Mouse (Mus musculus): ENCODE results near the gene Gm13276. TPM values are rescaled to one million over a fixed set of nuclear protein-coding genes. Genes with fewer than 3 reads are reported as not detected.
"Not testable (repeated sequence)": the region's sequence is repeated elsewhere in the genome, so short reads cannot be mapped to it uniquely, and the experiment has no call there.

The Gm13276 gene
- polyA plus RNA-seq, 1 experiment from 2014 or later = not detected

DNA sequence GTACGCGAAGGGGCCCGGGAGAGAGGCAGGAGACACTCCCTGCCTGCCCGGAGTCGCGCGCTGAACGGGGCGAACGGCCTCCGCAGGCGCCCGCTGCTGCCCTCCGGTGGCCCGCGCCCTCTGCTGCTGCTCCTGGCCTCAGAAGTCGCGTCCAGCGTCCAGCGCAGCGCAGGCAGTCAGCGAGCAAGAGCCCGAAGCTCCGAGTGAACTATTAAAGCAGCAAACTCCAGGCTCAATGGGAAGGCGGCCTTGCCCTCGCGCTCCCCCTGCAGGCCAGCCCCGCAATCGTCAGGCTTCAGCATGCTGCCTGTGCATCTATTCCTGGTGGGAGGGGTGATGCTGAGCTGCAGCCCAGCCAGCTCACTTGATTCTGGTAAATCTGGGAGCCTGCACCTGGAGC, 6.0 kb upstream of the Gm13276 start, which contains the start of gene Gm13272:
Gene Gm13272, plus strand, starts transcription at position 301 of the 400 bp plus-strand sequence.
- H3K9ac ChIP-seq (ENCODE audit: low read depth, low read length); H3K27ac ChIP-seq (ENCODE audit: low read depth, low read length); H3K4me2 ChIP-seq (replicated peaks; ENCODE audit: low read depth, low read length); H3K36me3 ChIP-seq (ENCODE audit: control insufficient read depth, insufficient read depth, low read length); H3K9me3 ChIP-seq (ENCODE audit: control insufficient read depth, low read length); ATAC-seq (ENCODE audit: low FRiP score, low TSS enrichment); H3K4me1 ChIP-seq (ENCODE audit: control insufficient read depth, insufficient read depth, low read length); H3K27me3 ChIP-seq (ENCODE audit: control insufficient read depth, insufficient read depth, low read length); H3K4me3 ChIP-seq (ENCODE audit: low read length): not testable (repeated sequence)
- WGBS = no CpG with 5 or more reads among the region's 29 CpGs

DNA sequence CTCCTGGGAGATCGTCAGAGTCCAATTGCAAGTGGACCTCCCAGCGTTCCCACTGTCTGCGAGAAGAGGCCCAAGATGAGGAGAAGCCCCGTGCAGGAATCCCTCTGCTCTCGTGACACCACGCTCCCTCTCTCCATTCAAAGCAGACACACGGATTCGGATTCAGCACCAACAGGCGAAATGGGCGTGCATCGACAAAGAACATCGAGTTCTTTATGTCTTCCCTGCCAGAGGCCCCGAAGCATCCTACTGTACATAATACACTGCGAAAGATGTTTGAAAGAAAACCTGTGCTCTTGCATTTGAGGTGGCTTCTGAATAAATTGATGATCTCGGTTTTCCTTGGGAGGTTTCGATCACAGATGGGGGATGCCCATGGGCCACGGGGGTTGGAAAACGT, 5.2 kb upstream of the Gm13276 start:
- not testable (repeated sequence) for H3K9ac ChIP-seq (ENCODE audit: low read depth, low read length); ATAC-seq (ENCODE audit: low FRiP score, low TSS enrichment); H3K36me3 ChIP-seq (ENCODE audit: control insufficient read depth, insufficient read depth, low read length); H3K4me1 ChIP-seq (ENCODE audit: control insufficient read depth, insufficient read depth, low read length); H3K27me3 ChIP-seq (ENCODE audit: control insufficient read depth, insufficient read depth, low read length); H3K27ac ChIP-seq (ENCODE audit: low read depth, low read length); H3K4me2 ChIP-seq (replicated peaks; ENCODE audit: low read depth, low read length); H3K9me3 ChIP-seq (ENCODE audit: control insufficient read depth, low read length); H3K4me3 ChIP-seq (ENCODE audit: low read length)
- 44% methylated on average over 10 of the region's 18 CpGs for WGBS

- ATAC-seq (ENCODE audit: low FRiP score, low TSS enrichment); H3K4me2 ChIP-seq (replicated peaks; ENCODE audit: low read depth, low read length); H3K4me1 ChIP-seq (ENCODE audit: control insufficient read depth, insufficient read depth, low read length); H3K27me3 ChIP-seq (ENCODE audit: control insufficient read depth, insufficient read depth, low read length); H3K9me3 ChIP-seq (ENCODE audit: control insufficient read depth, low read length); H3K9ac ChIP-seq (ENCODE audit: low read depth, low read length); H3K36me3 ChIP-seq (ENCODE audit: control insufficient read depth, insufficient read depth, low read length); H3K4me3 ChIP-seq (ENCODE audit: low read length); H3K27ac ChIP-seq (ENCODE audit: low read depth, low read length): not testable (repeated sequence)
- 4% methylated on average over 2 of the region's 7 CpGs for WGBS
Observed at GRCm38 (mm10) chr4:88781831-88782230, 3.7 kb upstream of the Gm13276 start, which contains the start of gene Ifnz. TSS of gene Ifnz (plus strand) at chr4:88782131.

GRCm38 (mm10) chr4:88782335-88782734, 3.2 kb upstream of the Gm13276 start:
- H3K36me3 ChIP-seq (ENCODE audit: control insufficient read depth, insufficient read depth, low read length); H3K4me3 ChIP-seq (ENCODE audit: low read length): not testable (repeated sequence)
- WGBS = 0% methylated on average over 4 of the region's 31 CpGs

DNA sequence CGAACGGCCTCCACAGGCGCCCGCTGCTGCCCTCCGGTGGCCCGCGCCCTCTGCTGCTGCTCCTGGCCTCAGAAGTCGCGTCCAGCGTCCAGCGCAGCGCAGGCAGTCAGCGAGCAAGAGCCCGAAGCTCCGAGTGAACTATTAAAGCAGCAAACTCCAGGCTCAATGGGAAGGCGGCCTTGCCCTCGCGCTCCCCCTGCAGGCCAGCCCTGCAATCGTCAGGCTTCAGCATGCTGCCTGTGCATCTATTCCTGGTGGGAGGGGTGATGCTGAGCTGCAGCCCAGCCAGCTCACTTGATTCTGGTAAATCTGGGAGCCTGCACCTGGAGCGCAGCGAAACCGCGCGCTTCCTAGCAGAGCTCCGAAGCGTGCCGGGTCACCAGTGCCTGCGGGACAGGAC, 2.9 kb downstream of the Gm13276 start, which contains the start of gene Gm13277:
Gene Gm13277, plus strand, starts transcription at position 231 of the 400 bp plus-strand sequence.
- H3K4me3 ChIP-seq (ENCODE audit: low read length); H3K36me3 ChIP-seq (ENCODE audit: control insufficient read depth, insufficient read depth, low read length); H3K9ac ChIP-seq (ENCODE audit: low read depth, low read length); H3K4me2 ChIP-seq (replicated peaks; ENCODE audit: low read depth, low read length); H3K9me3 ChIP-seq (ENCODE audit: control insufficient read depth, low read length); H3K4me1 ChIP-seq (ENCODE audit: control insufficient read depth, insufficient read depth, low read length); H3K27ac ChIP-seq (ENCODE audit: low read depth, low read length); ATAC-seq (ENCODE audit: low FRiP score, low TSS enrichment); H3K27me3 ChIP-seq (ENCODE audit: control insufficient read depth, insufficient read depth, low read length): not testable (repeated sequence)
- WGBS = 0% methylated on average over 1 of the region's 28 CpGs

More at GRCm38 (mm10) chr4:88782335-88782734, 3.2 kb upstream of the Gm13276 start:
- H3K9ac ChIP-seq (ENCODE audit: low read depth, low read length); H3K4me1 ChIP-seq (ENCODE audit: control insufficient read depth, insufficient read depth, low read length); H3K4me2 ChIP-seq (replicated peaks; ENCODE audit: low read depth, low read length); H3K9me3 ChIP-seq (ENCODE audit: control insufficient read depth, low read length); ATAC-seq (ENCODE audit: low FRiP score, low TSS enrichment); H3K27ac ChIP-seq (ENCODE audit: low read depth, low read length); H3K27me3 ChIP-seq (ENCODE audit: control insufficient read depth, insufficient read depth, low read length): not testable (repeated sequence)

- not testable (repeated sequence) for H3K27ac ChIP-seq (ENCODE audit: low read depth, low read length); H3K9me3 ChIP-seq (ENCODE audit: control insufficient read depth, low read length); H3K36me3 ChIP-seq (ENCODE audit: control insufficient read depth, insufficient read depth, low read length); H3K4me3 ChIP-seq (ENCODE audit: low read length); H3K4me1 ChIP-seq (ENCODE audit: control insufficient read depth, insufficient read depth, low read length); ATAC-seq (ENCODE audit: low FRiP score, low TSS enrichment); H3K4me2 ChIP-seq (replicated peaks; ENCODE audit: low read depth, low read length); H3K27me3 ChIP-seq (ENCODE audit: control insufficient read depth, insufficient read depth, low read length); H3K9ac ChIP-seq (ENCODE audit: low read depth, low read length)
- WGBS = no CpG with 5 or more reads among the region's 28 CpGs
Observed at GRCm38 (mm10) chr4:88791250-88791649, 5.7 kb downstream of the Gm13276 start, which contains the start of gene Gm13278. TSS of gene Gm13278 (plus strand) at chr4:88791550.

- not testable (repeated sequence) for ATAC-seq (ENCODE audit: low FRiP score, low TSS enrichment); H3K36me3 ChIP-seq (ENCODE audit: control insufficient read depth, insufficient read depth, low read length); H3K4me1 ChIP-seq (ENCODE audit: control insufficient read depth, insufficient read depth, low read length)
Observed at GRCm38 (mm10) chr4:88793936-88794675, 8.6 kb downstream of the Gm13276 start, which contains the start of gene Gm13275. TSS of gene Gm13275 (plus strand) at chr4:88794487.

GRCm38 (mm10) chr4:88797097-88797496, 11.6 kb downstream of the Gm13276 start, which contains the start of gene Gm13279:
TSS of gene Gm13279 (plus strand) at chr4:88797397.
- not testable (repeated sequence) for H3K9me3 ChIP-seq (ENCODE audit: control insufficient read depth, low read length); H3K27me3 ChIP-seq (ENCODE audit: control insufficient read depth, insufficient read depth, low read length); H3K4me3 ChIP-seq (ENCODE audit: low read length); H3K4me2 ChIP-seq (replicated peaks; ENCODE audit: low read depth, low read length); H3K27ac ChIP-seq (ENCODE audit: low read depth, low read length); ATAC-seq (ENCODE audit: low FRiP score, low TSS enrichment); H3K4me1 ChIP-seq (ENCODE audit: control insufficient read depth, insufficient read depth, low read length); H3K9ac ChIP-seq (ENCODE audit: low read depth, low read length); H3K36me3 ChIP-seq (ENCODE audit: control insufficient read depth, insufficient read depth, low read length)
- WGBS = no CpG with 5 or more reads among the region's 28 CpGs

More at GRCm38 (mm10) chr4:88793936-88794675, 8.6 kb downstream of the Gm13276 start, which contains the start of gene Gm13275:
- WGBS = 0% methylated on average over 7 of the region's 52 CpGs
- H3K27me3 ChIP-seq (ENCODE audit: control insufficient read depth, insufficient read depth, low read length); H3K9ac ChIP-seq (ENCODE audit: low read depth, low read length); H3K27ac ChIP-seq (ENCODE audit: low read depth, low read length); H3K4me2 ChIP-seq (replicated peaks; ENCODE audit: low read depth, low read length); H3K4me3 ChIP-seq (ENCODE audit: low read length); H3K9me3 ChIP-seq (ENCODE audit: control insufficient read depth, low read length): not testable (repeated sequence)

DNA sequence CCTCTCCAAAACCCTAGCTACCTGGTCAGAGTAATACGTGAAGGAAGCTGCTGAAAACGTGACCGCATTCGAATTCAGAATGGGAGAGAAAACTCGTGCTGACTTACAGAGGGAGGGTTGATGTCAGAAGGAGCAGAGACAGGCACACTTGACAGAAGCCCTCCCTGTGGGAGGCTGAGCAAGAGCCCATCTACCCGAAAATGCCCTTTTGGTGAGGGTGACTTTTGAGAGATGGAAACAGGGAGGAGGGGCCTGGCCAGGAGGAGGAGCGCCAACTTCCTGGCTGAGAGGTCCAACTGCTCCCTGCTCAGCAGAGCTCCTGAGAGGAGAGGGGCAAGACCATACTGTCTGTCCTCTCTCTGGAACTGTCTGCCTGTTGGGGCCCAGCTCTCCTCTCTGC, 13.9 kb downstream of the Gm13276 start, which contains the start of gene Gm13285:
Gene Gm13285, plus strand, starts transcription at position 301 of the 400 bp plus-strand sequence.
- not testable (repeated sequence) for H3K27ac ChIP-seq (ENCODE audit: low read depth, low read length); H3K27me3 ChIP-seq (ENCODE audit: control insufficient read depth, insufficient read depth, low read length); H3K4me2 ChIP-seq (replicated peaks; ENCODE audit: low read depth, low read length); H3K9me3 ChIP-seq (ENCODE audit: control insufficient read depth, low read length); H3K4me3 ChIP-seq (ENCODE audit: low read length); H3K4me1 ChIP-seq (ENCODE audit: control insufficient read depth, insufficient read depth, low read length); H3K36me3 ChIP-seq (ENCODE audit: control insufficient read depth, insufficient read depth, low read length); ATAC-seq (ENCODE audit: low FRiP score, low TSS enrichment); H3K9ac ChIP-seq (ENCODE audit: low read depth, low read length)
- 3% methylated on average over 3 of the region's 7 CpGs for WGBS
